8 mouse cellular contexts compared by ENCODE assay signal in the genomic region with DNA sequence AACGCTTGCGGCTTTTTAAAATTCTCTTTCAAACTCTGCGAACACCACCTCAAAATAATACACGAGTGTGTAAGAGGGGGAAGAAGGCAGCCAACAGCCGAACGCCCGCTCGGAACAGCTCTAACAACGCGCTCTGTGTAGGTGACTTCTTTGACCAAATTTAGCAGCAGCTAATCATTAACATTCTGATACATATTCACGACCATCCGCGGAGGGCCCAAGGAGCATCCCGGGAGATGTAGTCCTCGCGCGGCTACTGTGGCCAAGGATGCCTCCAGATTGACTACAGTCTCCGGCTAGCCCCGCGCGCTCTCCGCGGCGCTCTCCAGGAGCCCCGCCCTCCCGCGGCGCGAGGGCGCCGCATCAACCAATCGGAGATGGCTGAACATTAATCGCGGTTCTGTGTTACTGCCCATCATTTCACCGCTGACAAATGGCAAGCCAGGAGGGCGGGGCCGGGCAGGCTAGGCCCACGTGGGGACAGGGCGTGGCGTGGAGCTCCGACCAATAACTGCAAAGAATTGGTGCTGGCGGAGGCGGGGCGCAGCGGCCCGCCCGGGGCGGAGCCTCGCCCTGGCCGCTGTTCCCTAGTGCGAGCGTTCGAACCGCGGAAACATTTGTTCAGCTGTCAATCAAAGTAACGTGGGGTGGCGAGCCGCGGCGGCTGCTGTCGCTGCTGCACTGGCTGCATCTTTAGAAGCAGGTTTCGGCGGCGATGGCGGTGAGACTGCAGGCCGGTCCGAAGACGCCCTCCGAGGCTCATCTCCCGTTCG. TPM values are rescaled to one million over a fixed set of nuclear protein-coding genes. Genes with fewer than 3 reads are reported as not detected.
DNase-seq lines count a peak whose midpoint lies in the region; ATAC-seq lines count a peak whose summit lies in the region.

A gene (minus strand): TSS at position 135 of the 773 bp plus-strand sequence.

- H3K4me3 ChIP-seq in heart, embryonic 14.5 days (ENCODE audit: control insufficient read depth in 1 of 2, insufficient read depth in 1 of 2, low read depth in 1 of 2, low read length in 2 of 2), result peak within 1 kb of the TSS; percentile 86 to 99
- peak within 1 kb of the TSS; percentile 96 for H3K4me3 ChIP-seq in liver, embryonic 13.5 days (replicated peaks)
- H3K4me3 ChIP-seq in stomach, embryonic 16.5 days (replicated peaks; ENCODE audit: low read length), result peak within 1 kb of the TSS; percentile 91

- WGBS in heart, embryonic 14.5 days, result under 1% methylated on average over 71 of the region's 71 CpGs
- under 1% methylated on average over 71 of the region's 71 CpGs for WGBS in liver, embryonic 13.5 days (ENCODE audit: insufficient replicate concordance)
- WGBS in stomach, embryonic 16.5 days, result 0% methylated on average over 71 of the region's 71 CpGs

- peak within 1 kb of the TSS; percentile 92 to 95 for H3K27ac ChIP-seq in heart, embryonic 14.5 days (replicated peaks in 1 of 2; ENCODE audit: control insufficient read depth in 1 of 2, insufficient read depth in 1 of 2, low read depth in 2 of 2, low read length in 2 of 2)
- H3K27ac ChIP-seq in liver, embryonic 13.5 days, result peak within 1 kb of the TSS; percentile 92
- H3K27ac ChIP-seq in stomach, embryonic 16.5 days (ENCODE audit: low read length), result peak within 1 kb of the TSS; percentile 96

- H3K27me3 ChIP-seq in heart, embryonic 14.5 days (ENCODE audit: control insufficient read depth, insufficient read depth, low read length), result no peaks in the 10 kb centered on the region
- H3K27me3 ChIP-seq in liver, embryonic 13.5 days, result no peaks in the 10 kb centered on the region
- H3K27me3 ChIP-seq in stomach, embryonic 16.5 days (ENCODE audit: control insufficient read depth, insufficient read depth, low read length), result peaks cover 5% of the 10 kb centered on the region

- H3K9me3 ChIP-seq in heart, embryonic 14.5 days (ENCODE audit: control insufficient read depth, low read length), result no peaks in the 10 kb centered on the region
- no peaks in the 10 kb centered on the region for H3K9me3 ChIP-seq in liver, embryonic 13.5 days (replicated peaks)
- H3K9me3 ChIP-seq in stomach, embryonic 16.5 days (replicated peaks; ENCODE audit: control insufficient read depth, low read length), result no peaks in the 10 kb centered on the region

- 0 out of 2 replicates have a peak, but pooled peaks cover 2% of the 10 kb centered on the region for H3K36me3 ChIP-seq in heart, embryonic 14.5 days (ENCODE audit: control insufficient read depth, insufficient read depth, low read length)
- H3K36me3 ChIP-seq in liver, embryonic 13.5 days, result peaks cover 6% of the 10 kb centered on the region; the same call in 1 of the 2 replicates
- no peaks in the 10 kb centered on the region for H3K36me3 ChIP-seq in stomach, embryonic 16.5 days (ENCODE audit: control insufficient read depth, insufficient read depth, low read length)

- peak within 1 kb of the TSS; percentile 93 for H3K9ac ChIP-seq in heart, embryonic 14.5 days (ENCODE audit: low read length)
- H3K9ac ChIP-seq in liver, embryonic 13.5 days, result peak within 1 kb of the TSS; percentile 94
- H3K9ac ChIP-seq in stomach, embryonic 16.5 days (ENCODE audit: low read length), result peak within 1 kb of the TSS; percentile 98

- peak; percentile 99 for DNase-seq in c-Kit-negative CD71-positive TER-119-positive erythroid progenitor cells, embryonic 14.5 days (ENCODE audit: low read depth, low spot score)
- peak; percentile 99 for DNase-seq in fibroblast of lung, adult 2 months (ENCODE audit: low read depth)
- peak; percentile 100 for DNase-seq in kidney, postnatal 14 days
- peak; percentile 100 for DNase-seq in liver, embryonic 13.5 days
- DNase-seq in neural tube, embryonic 10.5 days (ENCODE audit: extremely low spot score, low spot score), result peak; percentile 100

- H3K4me1 ChIP-seq in heart, embryonic 14.5 days (ENCODE audit: control insufficient read depth in 2 of 2, insufficient read depth in 2 of 2, low read length in 2 of 2), result peaks cover 2 to 15% of the 10 kb centered on the region in 2 experiments; a peak in 3 of 4 replicates
- H3K4me1 ChIP-seq in liver, embryonic 13.5 days (replicated peaks), result peaks cover 40% of the 10 kb centered on the region
- peaks cover 13% of the 10 kb centered on the region; the same call in 1 of the 2 replicates for H3K4me1 ChIP-seq in stomach, embryonic 16.5 days (ENCODE audit: control insufficient read depth, insufficient read depth, low read length)

- H3K4me2 ChIP-seq in heart, embryonic 14.5 days (ENCODE audit: low read length), result peak within 1 kb of the TSS; percentile 76
- peak within 1 kb of the TSS; percentile 92 for H3K4me2 ChIP-seq in liver, embryonic 13.5 days
- peak within 1 kb of the TSS; percentile 62 for H3K4me2 ChIP-seq in stomach, embryonic 16.5 days (ENCODE audit: low read depth, low read length)

- peak; percentile 85 for ATAC-seq in CD4-positive, CD25-positive, alpha-beta regulatory T cell, adult 4 months
- ATAC-seq in heart, embryonic 14.5 days (ENCODE audit: insufficient number of reproducible peaks, insufficient read depth, low FRiP score, low read depth), result peak; percentile 97
- peak; percentile 94 for ATAC-seq in liver, embryonic 13.5 days (ENCODE audit: low read depth)
- peak; percentile 97 for ATAC-seq in stomach, embryonic 16.5 days (ENCODE audit: insufficient read depth, low FRiP score)

RNA-seq across cellular contexts. Expression of the gene that starts here (rescaled TPM):
- 10 to 100 TPM in 1 of 2 experiments, 1 to 10 TPM in 1; 7.8 to 13.6 TPM for polyA plus RNA-seq in CD4-positive, CD25-positive, alpha-beta regulatory T cell, adult 4 months (2017; shearing (Covaris generic))
- 11.4 and 11.7 TPM in 2 replicates for polyA plus RNA-seq in heart, embryonic 14.5 days (2014; fragmentation: Nextera tagmentation; extraction: Ambion mirVana)
- 4.5 and 4.7 TPM in 2 replicates for polyA plus RNA-seq in liver, embryonic 13.5 days (2015; fragmentation: Nextera tagmentation; extraction: Ambion mirVana)
- polyA plus RNA-seq in stomach, embryonic 16.5 days (2015; fragmentation: Nextera tagmentation; extraction: Ambion mirVana), result 10.6 and 10.9 TPM in 2 replicates

Comparison
In these comparisons a context has a peak if more than half of its experiments do, and no peak if none do; other contexts are left out.
1. Peak in every context shown above with its lines: DNase-seq, ATAC-seq, H3K4me3 ChIP-seq and H3K27ac ChIP-seq.